Mouse (Mus musculus): Measurements from ENCODE around the gene Naaa. TPM values are rescaled to one million over a fixed set of nuclear protein-coding genes. Genes with fewer than 3 reads are reported as not detected.
A peak's percentile ranks its signal among the peaks of the same experiment; 100 is the strongest.

Gene Naaa
- polyA plus RNA-seq, 1 experiment = 26.7 TPM

- Histone ChIP-seq H3K4me1 (ENCODE audit: control insufficient read depth, insufficient read depth, low read length) (no peaks in the 10 kb centered on the region), H3K4me3 (ENCODE audit: insufficient read depth, low read depth, low read length) (no peak overlapping the region), H3K36me3 (ENCODE audit: control insufficient read depth, insufficient read depth, low read length) (no peaks in the 10 kb centered on the region), H3K27me3 (replicated peaks; ENCODE audit: control insufficient read depth, insufficient read depth, low read length) (no peaks in the 10 kb centered on the region), H3K27ac (ENCODE audit: insufficient read depth, low read depth, low read length) (no peak overlapping the region)
- 86% methylated on average over 9 of the region's 9 CpGs for WGBS
- TF ChIP-seq CTCF (conservative IDR thresholded peaks at IDR 0.05; ENCODE audit: insufficient read depth, insufficient read length, low read depth, low read length) (no peak), POLR2A (IDR thresholded peaks at IDR 0.05; ENCODE audit: low read depth, low read length) (no peak)
- DNase-seq = no peak
Observed at GRCm38 (mm10) chr5:92245483-92245882, 32.5 kb downstream of the Naaa start.

DNA sequence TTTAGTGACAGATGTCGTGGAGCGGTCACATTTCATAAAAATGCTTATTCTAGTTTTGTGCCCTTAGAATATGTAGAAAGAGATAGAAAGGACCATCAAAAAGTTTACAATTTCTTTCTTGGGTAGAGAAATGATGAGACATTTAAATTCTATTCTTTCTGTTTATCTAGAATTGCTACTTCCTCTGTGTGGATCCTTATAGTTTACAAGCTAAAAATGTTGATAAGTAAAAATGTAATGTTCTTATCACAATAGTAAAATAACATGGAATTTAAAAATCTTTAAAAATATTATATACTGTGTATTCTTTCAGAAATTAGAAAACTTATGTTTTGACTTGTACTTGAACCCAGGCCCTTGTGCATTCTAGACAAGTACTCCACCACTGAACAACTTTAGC lies 33.1 kb downstream of the Naaa start:
- WGBS = 100% methylated on average over 2 of the region's 2 CpGs
- no peak for DNase-seq

DNA sequence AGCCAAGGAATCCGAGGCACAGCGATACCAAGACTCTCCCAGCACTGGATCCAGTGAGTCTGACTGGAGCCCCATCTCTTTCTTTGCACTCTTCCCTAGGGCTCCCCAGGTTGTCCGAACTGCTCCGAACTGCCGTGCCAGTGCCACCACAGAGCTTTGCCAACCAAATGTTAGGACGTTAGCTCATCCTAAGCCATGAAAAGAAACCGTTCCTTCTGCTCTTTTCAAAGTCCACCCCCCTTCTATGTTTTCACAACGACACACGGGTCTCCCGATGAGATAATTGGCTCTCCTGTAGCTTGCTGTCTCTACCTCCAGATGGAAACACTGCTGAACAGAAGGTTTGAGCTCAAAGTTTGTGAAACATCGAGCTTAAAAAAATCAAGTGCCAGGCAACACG lies 37.2 kb downstream of the Naaa start:
- 93% methylated on average over 12 of the region's 12 CpGs for WGBS
- no peak for DNase-seq
- TF ChIP-seq CTCF (conservative IDR thresholded peaks at IDR 0.05; ENCODE audit: insufficient read depth, insufficient read length, low read depth, low read length) = no peak
- no peak for TF ChIP-seq POLR2A (IDR thresholded peaks at IDR 0.05; ENCODE audit: low read depth, low read length)
- Histone ChIP-seq H3K4me3 (ENCODE audit: insufficient read depth, low read depth, low read length) (no peak overlapping the region), H3K36me3 (ENCODE audit: control insufficient read depth, insufficient read depth, low read length) (no peaks in the 10 kb centered on the region), H3K27me3 (replicated peaks; ENCODE audit: control insufficient read depth, insufficient read depth, low read length) (no peaks in the 10 kb centered on the region), H3K27ac (ENCODE audit: insufficient read depth, low read depth, low read length) (no peak overlapping the region), H3K4me1 (ENCODE audit: control insufficient read depth, insufficient read depth, low read length) (no peaks in the 10 kb centered on the region)

More for the DNA sequence above, 33.1 kb downstream of the Naaa start:
- Histone ChIP-seq H3K27me3 (replicated peaks; ENCODE audit: control insufficient read depth, insufficient read depth, low read length) (no peaks in the 10 kb centered on the region), H3K27ac (ENCODE audit: insufficient read depth, low read depth, low read length) (no peak overlapping the region), H3K36me3 (ENCODE audit: control insufficient read depth, insufficient read depth, low read length) (no peaks in the 10 kb centered on the region), H3K4me1 (ENCODE audit: control insufficient read depth, insufficient read depth, low read length) (no peaks in the 10 kb centered on the region), H3K4me3 (ENCODE audit: insufficient read depth, low read depth, low read length) (no peak overlapping the region)
- TF ChIP-seq POLR2A (IDR thresholded peaks at IDR 0.05; ENCODE audit: low read depth, low read length) (no peak), CTCF (conservative IDR thresholded peaks at IDR 0.05; ENCODE audit: insufficient read depth, insufficient read length, low read depth, low read length) (no peak)

DNA sequence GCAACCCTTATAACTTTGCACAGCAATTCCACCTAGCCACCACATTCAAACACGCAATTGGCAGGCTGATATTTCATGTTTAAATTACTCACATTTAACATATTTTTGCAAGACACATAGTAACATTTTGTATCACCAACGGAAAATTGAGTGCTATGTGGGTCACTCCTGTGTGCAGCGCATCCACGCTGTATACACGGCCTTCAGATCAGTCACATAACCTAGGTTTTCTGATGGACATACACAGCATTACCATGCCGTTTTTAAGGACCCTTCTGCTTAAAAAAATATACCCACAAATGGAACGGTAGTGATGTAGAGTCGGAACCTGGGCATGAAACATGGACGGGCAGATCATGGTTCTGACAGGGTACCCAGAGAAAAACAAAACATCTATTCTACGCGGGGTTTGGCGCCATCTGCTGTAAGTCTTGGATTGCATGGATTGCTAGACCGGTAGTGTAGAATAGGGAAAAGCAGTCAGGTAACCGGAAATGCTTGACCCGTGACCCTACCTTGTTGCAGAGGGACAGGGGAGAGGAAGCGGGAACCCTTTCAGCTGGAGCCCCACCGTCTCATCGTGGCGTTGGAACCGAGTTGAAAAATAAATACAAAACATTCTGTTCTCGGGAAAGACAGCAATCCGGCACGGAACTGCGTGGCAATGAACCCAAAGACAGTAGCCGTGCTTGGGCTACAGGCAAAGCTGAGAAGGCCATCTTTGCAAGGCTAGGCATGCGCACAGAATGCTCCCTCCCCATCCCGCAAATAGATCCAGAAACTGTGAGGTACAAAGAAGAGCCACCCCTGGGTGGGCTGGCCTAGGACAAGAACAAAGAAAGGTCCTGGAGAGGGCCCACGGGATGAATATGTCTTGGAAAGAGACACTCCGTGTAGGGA lies 38.4 kb downstream of the Naaa start:
- WGBS = 40% methylated on average over 29 of the region's 29 CpGs
- no peaks in the 10 kb centered on the region for H3K27me3 ChIP-seq (replicated peaks; ENCODE audit: control insufficient read depth, insufficient read depth, low read length)
- H3K27ac ChIP-seq (ENCODE audit: insufficient read depth, low read depth, low read length) = no peak overlapping the region
- no peaks in the 10 kb centered on the region for H3K36me3 ChIP-seq (ENCODE audit: control insufficient read depth, insufficient read depth, low read length)
- peak; percentile 83 for DNase-seq
- H3K4me3 ChIP-seq (ENCODE audit: insufficient read depth, low read depth, low read length) = no peak overlapping the region
- no peaks in the 10 kb centered on the region for H3K4me1 ChIP-seq (ENCODE audit: control insufficient read depth, insufficient read depth, low read length)
- TF ChIP-seq CTCF (conservative IDR thresholded peaks at IDR 0.05; ENCODE audit: insufficient read depth, insufficient read length, low read depth, low read length) = peak; percentile 86
- no peak for TF ChIP-seq POLR2A (IDR thresholded peaks at IDR 0.05; ENCODE audit: low read depth, low read length)

DNA sequence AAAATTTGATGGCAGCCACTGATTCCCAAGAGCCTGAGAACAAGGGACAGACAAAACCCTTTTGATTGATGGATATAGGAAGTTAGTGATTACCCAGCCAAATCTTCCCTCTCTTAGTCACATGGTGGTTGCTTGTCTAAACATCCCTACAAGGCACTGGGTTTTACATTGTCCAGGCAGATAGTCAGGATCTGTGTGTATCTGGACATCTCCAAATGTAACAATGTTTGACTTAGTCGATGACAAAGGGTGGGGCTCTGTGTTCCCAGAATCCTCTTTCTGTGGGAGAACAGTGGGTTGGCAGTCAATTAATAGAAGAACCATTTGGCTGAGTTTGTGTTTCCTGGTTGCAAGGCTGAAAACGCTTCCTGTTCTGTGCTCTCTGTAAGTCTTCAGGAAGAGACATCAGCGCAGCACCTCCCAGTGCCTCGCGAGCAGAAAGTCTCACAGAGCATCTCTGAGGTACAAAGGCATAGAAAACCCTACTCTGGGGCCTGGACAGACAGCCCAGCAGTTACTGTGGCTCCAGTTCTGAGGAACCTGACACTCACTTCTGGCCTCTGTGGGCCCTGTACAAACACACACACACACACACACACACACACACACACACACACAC lies 42.9 kb downstream of the Naaa start:
- H3K4me1 ChIP-seq (ENCODE audit: control insufficient read depth, insufficient read depth, low read length) = no peaks in the 10 kb centered on the region
- H3K27me3 ChIP-seq (replicated peaks; ENCODE audit: control insufficient read depth, insufficient read depth, low read length) = no peaks in the 10 kb centered on the region
- TF ChIP-seq CTCF (conservative IDR thresholded peaks at IDR 0.05; ENCODE audit: insufficient read depth, insufficient read length, low read depth, low read length) = no peak
- TF ChIP-seq POLR2A (IDR thresholded peaks at IDR 0.05; ENCODE audit: low read depth, low read length) = no peak
- H3K4me3 ChIP-seq (ENCODE audit: insufficient read depth, low read depth, low read length) = no peak overlapping the region
- 38% methylated on average over 5 of the region's 5 CpGs for WGBS
- no peaks in the 10 kb centered on the region for H3K36me3 ChIP-seq (ENCODE audit: control insufficient read depth, insufficient read depth, low read length)
- H3K27ac ChIP-seq (ENCODE audit: insufficient read depth, low read depth, low read length) = no peak overlapping the region
- DNase-seq = peak; percentile 27

DNA sequence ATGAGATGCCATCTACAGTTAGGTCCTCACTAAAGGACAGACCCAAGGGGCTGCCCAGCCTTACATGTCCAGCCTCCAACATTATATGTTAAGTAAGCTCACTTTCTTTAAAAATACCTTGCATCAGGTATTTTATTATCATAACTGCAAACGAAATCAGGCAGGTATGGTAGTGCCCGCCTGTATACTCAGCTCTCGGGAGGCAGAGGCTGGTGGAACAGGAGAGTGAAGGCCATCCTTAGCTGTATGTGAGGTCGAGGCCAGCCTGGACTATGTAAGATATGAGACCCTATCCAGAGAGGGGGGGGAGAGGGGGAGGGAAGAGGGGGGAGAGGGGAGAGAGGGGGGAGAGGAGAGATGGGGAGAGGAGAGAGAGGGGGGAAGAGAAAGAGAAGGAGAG lies 44.6 kb downstream of the Naaa start:
- H3K4me1 ChIP-seq (ENCODE audit: control insufficient read depth, insufficient read depth, low read length) = no peaks in the 10 kb centered on the region
- no peak overlapping the region for H3K27ac ChIP-seq (ENCODE audit: insufficient read depth, low read depth, low read length)
- H3K4me3 ChIP-seq (ENCODE audit: insufficient read depth, low read depth, low read length) = no peak overlapping the region
- H3K27me3 ChIP-seq (replicated peaks; ENCODE audit: control insufficient read depth, insufficient read depth, low read length) = no peaks in the 10 kb centered on the region
- no peaks in the 10 kb centered on the region for H3K36me3 ChIP-seq (ENCODE audit: control insufficient read depth, insufficient read depth, low read length)
- DNase-seq = no peak
- 88% methylated on average over 4 of the region's 4 CpGs for WGBS
- TF ChIP-seq CTCF (conservative IDR thresholded peaks at IDR 0.05; ENCODE audit: insufficient read depth, insufficient read length, low read depth, low read length) = no peak
- no peak for TF ChIP-seq POLR2A (IDR thresholded peaks at IDR 0.05; ENCODE audit: low read depth, low read length)

DNA sequence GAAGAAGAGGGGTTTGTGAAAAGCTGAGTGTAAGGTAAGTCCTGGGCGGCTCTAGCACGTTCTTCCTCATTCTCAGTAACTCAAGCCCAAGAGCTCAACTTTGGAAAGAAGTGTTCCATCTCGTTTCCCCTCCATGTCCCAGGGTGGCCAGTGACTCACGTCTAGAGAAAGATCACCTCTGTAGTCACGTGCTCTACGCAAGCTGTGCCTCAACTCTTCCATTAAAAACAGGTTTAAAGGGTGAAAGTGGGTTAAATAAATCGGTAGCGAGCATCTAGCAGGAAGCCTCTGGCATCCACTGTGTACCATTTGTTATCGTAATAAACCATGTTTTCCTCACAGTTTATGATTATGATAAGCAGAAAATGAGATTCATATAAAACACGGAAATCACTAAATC lies 46.1 kb downstream of the Naaa start:
- no peaks in the 10 kb centered on the region for H3K36me3 ChIP-seq (ENCODE audit: control insufficient read depth, insufficient read depth, low read length)
- H3K27me3 ChIP-seq (replicated peaks; ENCODE audit: control insufficient read depth, insufficient read depth, low read length) = no peaks in the 10 kb centered on the region
- H3K4me3 ChIP-seq (ENCODE audit: insufficient read depth, low read depth, low read length) = no peak overlapping the region
- H3K27ac ChIP-seq (ENCODE audit: insufficient read depth, low read depth, low read length) = no peak overlapping the region
- DNase-seq = no peak
- TF ChIP-seq CTCF (conservative IDR thresholded peaks at IDR 0.05; ENCODE audit: insufficient read depth, insufficient read length, low read depth, low read length) (no peak), POLR2A (IDR thresholded peaks at IDR 0.05; ENCODE audit: low read depth, low read length) (no peak)
- H3K4me1 ChIP-seq (ENCODE audit: control insufficient read depth, insufficient read depth, low read length) = no peaks in the 10 kb centered on the region
- WGBS = 87% methylated on average over 10 of the region's 10 CpGs
